Mouse (Mus musculus): ENCODE measurements at regions not wholly inside any gene's neighbourhood (a gene's known extent, or its start where the extent isn't known, plus 50 kb on each side); places are given as distances from the start of the nearest gene placed in this dataset.

GRCm38 (mm10) chr12:92589725-92590124 is 740.8 kb upstream of the Sel1l start:
- TF ChIP-seq POLR2A (IDR thresholded peaks at IDR 0.05; ENCODE audit: low read depth, low read length): no peak
- no peak for TF ChIP-seq CTCF (IDR thresholded peaks at IDR 0.05; ENCODE audit: extremely low read depth, insufficient read length, insufficient replicate concordance, low read depth, low read length)
